Mouse (Mus musculus) thymus, adult 2 months (tissue): Measurements from ENCODE around the gene Tmem40. TPM values are rescaled to one million over a fixed set of nuclear protein-coding genes. Genes with fewer than 3 reads are reported as not detected.
A peak's percentile ranks its signal among the peaks of the same experiment; 100 is the strongest.

Source experiments
- DNase-seq: peaks from one replicate; pipeline ENCODE4 v3.0.0; 2021
- H3K27ac ChIP-seq: fragments of 200-500 bp; 2 replicates; pipeline ENCODE4 v1.5.1; 2012; ENCODE audit warnings: low read length, control low read depth; ENCODE audit not compliant: control insufficient read depth, insufficient read depth
- H3K27me3 ChIP-seq: fragments of 200-500 bp; 2 replicates; pipeline ENCODE4 v1.6.1; 2012; ENCODE audit warnings: mild to moderate bottlenecking, low read length, moderate library complexity, mixed read lengths; ENCODE audit not compliant: control insufficient read depth, insufficient read depth
- H3K36me3 ChIP-seq: fragments of 200-500 bp; 2 replicates; pipeline ENCODE4 v1.6.1; 2012; ENCODE audit warnings: mild to moderate bottlenecking, low read length, moderate library complexity; ENCODE audit not compliant: control insufficient read depth, insufficient read depth
- H3K4me1 ChIP-seq: fragments of 200-500 bp; replicated peaks from 2 replicates; pipeline ENCODE4 v1.6.1; 2012; ENCODE audit warnings: low read length; ENCODE audit not compliant: control insufficient read depth, insufficient read depth
- H3K4me3 ChIP-seq: fragments of 200-500 bp; 2 replicates; pipeline ENCODE4 v1.5.1; 2012; ENCODE audit warnings: mild to moderate bottlenecking, low read length, control low read depth, moderate library complexity; ENCODE audit not compliant: control insufficient read depth, insufficient read depth
- CTCF ChIP-seq: fragments of 200-500 bp; IDR thresholded peaks from 2 replicates; pipeline ENCODE4 v1.5.1; 2012; ENCODE audit warnings: mild to moderate bottlenecking, control low read depth, low read length, moderate library complexity, borderline replicate concordance; ENCODE audit not compliant: control insufficient read depth, poor library complexity, insufficient read depth; ENCODE audit errors: extremely low read depth
- POLR2A ChIP-seq: fragments of 200-500 bp; IDR thresholded peaks from 2 replicates; pipeline ENCODE4 v1.6.1; 2012; ENCODE audit warnings: mild to moderate bottlenecking, low read length, control low read depth, moderate library complexity; ENCODE audit not compliant: control insufficient read depth, poor library complexity, insufficient read depth; ENCODE audit errors: extremely low read depth
- WGBS: fragments of 180-500 bp; shearing (Covaris S2); methylation state at CpG from one replicate; pipeline ENCODE4 v1.1.7; 2018; 5-methylcytosine and 5-hydroxymethylcytosine counted together
- polyA plus RNA-seq: library from polyadenylated mRNA; depleted of rRNA; stranded (reverse); fragments of >200 nt; gene quantifications from 2 replicates; pipeline ENCODE4 v1.2.3, GENCODE M21; 2012

The Tmem40 gene
- polyA plus RNA-seq, 1 experiment = 2.5 TPM

DNA sequence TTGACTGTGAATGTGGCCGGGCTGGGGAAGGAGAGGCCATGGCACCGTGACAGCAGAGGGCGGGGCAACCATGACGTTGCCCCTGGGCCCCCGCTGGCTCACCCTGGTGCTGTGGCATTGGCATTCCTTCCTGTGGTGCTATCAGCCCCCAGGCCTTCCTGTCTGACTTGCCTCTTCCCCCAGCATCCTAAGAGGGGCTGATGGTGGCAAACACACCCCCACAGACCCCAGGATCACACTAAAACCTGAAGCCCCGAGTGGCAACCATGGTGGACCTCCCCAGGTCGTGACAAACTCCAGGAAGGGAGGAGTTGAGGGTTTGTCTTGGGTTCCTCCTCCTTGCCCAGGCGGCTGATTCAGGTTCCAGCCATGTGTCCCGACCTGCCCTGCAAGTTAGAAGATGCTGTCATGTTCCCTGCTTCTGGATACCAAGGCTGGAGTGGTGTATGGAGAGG is 3.2 kb downstream of the Tmem40 start:
- DNase-seq = no peak
- no peak overlapping the region for H3K4me3 ChIP-seq
- no peak overlapping the region for H3K27ac ChIP-seq
- 17% methylated on average over 9 of the region's 9 CpGs for WGBS
- no peaks in the 10 kb centered on the region for H3K27me3 ChIP-seq
- no peaks in the 10 kb centered on the region for H3K36me3 ChIP-seq
- H3K4me1 ChIP-seq = peaks cover 36% of the 10 kb centered on the region
- no peak for TF ChIP-seq POLR2A
- TF ChIP-seq CTCF = no peak

DNA sequence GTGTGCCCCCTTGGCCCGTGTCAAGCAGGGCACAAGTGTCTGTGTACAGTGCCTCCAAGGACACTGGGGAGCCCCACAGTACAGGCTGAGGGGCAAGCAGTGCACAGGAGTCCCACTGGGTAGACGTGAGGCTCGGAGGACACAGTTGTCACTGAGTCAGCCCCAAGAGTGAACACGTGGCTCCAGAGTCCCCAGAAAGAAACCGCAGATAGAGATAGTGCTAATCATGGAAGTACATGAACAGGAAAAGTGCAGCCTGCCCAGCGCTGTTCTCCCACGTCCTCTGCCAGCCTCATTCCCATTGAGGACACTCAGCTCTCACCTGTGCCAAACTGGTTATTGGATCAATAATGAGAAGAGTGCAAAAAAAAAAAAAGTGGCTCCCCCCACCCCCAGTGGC is 6.7 kb downstream of the Tmem40 start:
- Histone ChIP-seq H3K4me3 (no peak overlapping the region), H3K4me1 (peaks cover 11% of the 10 kb centered on the region), H3K27me3 (no peaks in the 10 kb centered on the region), H3K36me3 (no peaks in the 10 kb centered on the region), H3K27ac (no peak overlapping the region)
- TF ChIP-seq POLR2A (no peak), CTCF (no peak)
- no peak for DNase-seq
- WGBS = 95% methylated on average over 7 of the region's 7 CpGs

DNA sequence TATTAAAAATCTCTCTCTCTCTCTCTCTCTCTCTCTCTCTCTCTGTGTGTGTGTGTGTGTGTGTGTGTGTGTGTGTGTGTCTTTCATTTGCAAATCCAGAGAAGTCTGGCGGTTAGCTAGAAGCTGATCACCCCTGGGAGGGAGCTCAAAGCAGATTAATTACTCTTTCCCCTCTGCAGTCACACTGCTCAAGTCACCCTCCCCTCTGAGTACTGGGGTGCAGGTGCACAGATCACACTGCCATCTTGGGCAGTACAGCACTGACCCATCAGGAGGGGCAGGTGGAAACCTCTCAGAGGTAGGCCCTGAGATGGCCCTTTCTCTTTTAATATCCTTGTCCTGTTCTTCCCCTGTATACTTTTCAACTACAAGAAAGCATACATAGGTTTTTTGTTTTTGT is 15.9 kb downstream of the Tmem40 start:
- TF ChIP-seq CTCF = no peak
- TF ChIP-seq POLR2A = no peak
- no peaks in the 10 kb centered on the region for H3K4me1 ChIP-seq
- no peaks in the 10 kb centered on the region for H3K27me3 ChIP-seq
- no peak overlapping the region for H3K4me3 ChIP-seq
- H3K36me3 ChIP-seq = no peaks in the 10 kb centered on the region
- DNase-seq = no peak
- 95% methylated on average over 1 of the region's 1 CpGs for WGBS
- H3K27ac ChIP-seq = no peak overlapping the region

DNA sequence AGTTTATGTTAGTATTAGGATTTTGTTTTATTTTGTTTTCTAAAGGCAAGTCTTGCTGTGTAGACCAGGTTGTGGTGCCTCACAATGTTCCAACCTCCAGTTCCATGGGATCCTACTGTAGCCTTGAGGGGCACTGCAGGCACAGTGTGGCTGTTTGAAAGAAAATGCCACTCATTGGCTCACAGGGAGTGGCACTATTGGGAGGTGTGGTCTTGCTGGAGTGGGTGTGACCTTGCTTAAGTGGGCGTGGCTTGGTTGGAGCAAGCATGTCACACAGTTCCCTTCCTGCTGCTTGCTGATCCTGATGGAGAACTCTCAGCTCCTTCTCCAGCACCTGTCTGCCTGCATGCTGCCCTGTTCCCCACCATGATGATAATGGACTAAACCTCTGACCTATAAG is 18.6 kb downstream of the Tmem40 start:
- TF ChIP-seq CTCF (no peak), POLR2A (no peak)
- no peak overlapping the region for H3K27ac ChIP-seq
- H3K27me3 ChIP-seq = no peaks in the 10 kb centered on the region
- H3K36me3 ChIP-seq = no peaks in the 10 kb centered on the region
- no peaks in the 10 kb centered on the region for H3K4me1 ChIP-seq
- no peak for DNase-seq
- no peak overlapping the region for H3K4me3 ChIP-seq
- WGBS = 78% methylated on average over 1 of the region's 1 CpGs

DNA sequence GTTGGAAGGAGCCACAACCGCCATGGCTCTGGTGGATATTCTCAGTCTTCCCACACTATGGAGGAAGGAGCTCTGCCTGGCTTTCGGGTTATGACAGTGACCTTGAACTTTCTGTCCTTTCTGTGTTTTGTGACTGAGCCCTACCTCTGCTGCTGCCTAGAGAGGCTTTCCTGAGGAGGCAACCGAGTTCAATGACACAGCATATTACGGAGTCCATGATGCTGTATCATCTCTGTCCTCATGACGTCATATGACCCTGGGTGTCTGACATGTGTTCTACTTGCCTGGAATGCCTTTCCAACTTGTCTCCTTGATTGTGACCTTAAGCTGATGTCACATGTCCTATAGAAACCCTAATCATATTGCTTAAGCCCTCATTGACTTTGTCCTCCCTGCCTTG is 23.2 kb downstream of the Tmem40 start:
- no peak for DNase-seq
- Histone ChIP-seq H3K27ac (no peak overlapping the region), H3K4me3 (no peak overlapping the region), H3K36me3 (no peaks in the 10 kb centered on the region), H3K4me1 (no peaks in the 10 kb centered on the region), H3K27me3 (no peaks in the 10 kb centered on the region)
- TF ChIP-seq CTCF = no peak
- no peak for TF ChIP-seq POLR2A
- 97% methylated on average over 5 of the region's 5 CpGs for WGBS

DNA sequence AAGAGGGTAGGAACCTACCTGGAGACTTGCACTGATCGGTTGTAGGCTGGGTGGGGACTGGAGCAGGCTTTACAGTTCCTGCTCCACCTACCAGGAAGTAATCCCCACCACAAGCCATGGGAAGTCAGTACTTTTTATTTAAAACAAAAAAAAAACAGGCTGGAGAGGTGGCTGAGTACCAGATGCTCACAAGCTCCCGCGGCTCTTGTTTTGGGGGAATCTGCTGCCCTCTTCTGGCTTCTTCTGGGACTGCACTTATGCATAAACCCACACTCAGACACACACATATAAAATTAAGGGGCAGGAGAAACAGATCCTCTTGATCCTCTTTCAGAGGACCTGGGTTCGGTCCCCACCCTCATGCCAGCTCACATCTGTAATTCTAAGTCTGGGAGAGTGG is 27.3 kb downstream of the Tmem40 start:
- WGBS = 80% methylated on average over 4 of the region's 4 CpGs
- H3K27ac ChIP-seq = no peak overlapping the region
- no peaks in the 10 kb centered on the region for H3K36me3 ChIP-seq
- peak; percentile 24 for DNase-seq
- no peaks in the 10 kb centered on the region for H3K27me3 ChIP-seq
- no peaks in the 10 kb centered on the region for H3K4me1 ChIP-seq
- H3K4me3 ChIP-seq = no peak overlapping the region
- TF ChIP-seq POLR2A = no peak
- no peak for TF ChIP-seq CTCF

DNA sequence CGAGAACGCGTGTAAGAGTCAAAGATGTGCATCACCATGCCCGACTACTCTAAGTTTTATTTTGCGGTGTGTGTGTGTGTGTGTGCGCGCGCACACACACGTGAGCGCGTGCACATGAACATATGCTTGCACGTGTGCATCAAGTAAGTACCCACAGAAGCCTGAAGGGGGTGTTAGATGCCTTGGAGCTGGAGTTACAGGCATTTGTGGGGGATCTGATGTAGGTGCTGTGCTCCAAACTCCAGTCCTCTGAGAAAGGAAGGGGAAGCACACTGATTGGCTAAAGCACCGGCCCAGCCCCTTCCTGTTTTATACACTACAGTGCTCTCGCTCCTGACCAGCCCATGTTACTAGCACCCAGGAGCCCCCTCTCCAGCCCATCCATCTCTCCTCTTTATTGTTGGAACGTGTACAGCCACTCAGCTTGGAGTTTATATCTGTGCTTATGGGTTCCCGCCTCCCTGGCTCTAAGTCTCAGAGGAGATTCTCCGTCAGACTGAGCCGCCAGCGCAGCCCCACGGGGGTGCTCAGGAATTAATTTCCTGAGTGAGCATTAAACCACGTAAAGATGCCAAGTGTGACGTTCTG is 29.8 kb downstream of the Tmem40 start:
- no peak for DNase-seq
- Histone ChIP-seq H3K4me3 (no peak overlapping the region), H3K27me3 (no peaks in the 10 kb centered on the region), H3K4me1 (no peaks in the 10 kb centered on the region), H3K36me3 (no peaks in the 10 kb centered on the region), H3K27ac (no peak overlapping the region)
- 96% methylated on average over 22 of the region's 22 CpGs for WGBS
- TF ChIP-seq POLR2A (no peak), CTCF (no peak)
